Mouse (Mus musculus): Measurements from ENCODE around the gene Fosb. TPM values are rescaled to one million over a fixed set of nuclear protein-coding genes. Genes with fewer than 3 reads are reported as not detected.
"Not testable (repeated sequence)": the region's sequence is repeated elsewhere in the genome, so short reads cannot be mapped to it uniquely, and the experiment has no call there.

The Fosb gene
- total RNA-seq, 4 experiments from 2014 or later: 11.1 to 15.1 (median 13.8) TPM

- DNase-seq (ENCODE audit: low spot score in 2 of 2): peak; percentile 56 to 75
Observed at GRCm38 (mm10) chr7:19282385-19282784, 27.5 kb downstream of the Fosb start, which contains the start of gene Rtn2. Gene Rtn2, plus strand, starts transcription at chr7:19282624.

- not testable (repeated sequence) for DNase-seq (ENCODE audit: low spot score in 2 of 2)
Observed at GRCm38 (mm10) chr7:19281680-19282304, 28.1 kb downstream of the Fosb start.

GRCm38 (mm10) chr7:19279581-19280114 is 30.2 kb downstream of the Fosb start, which contains the start of gene Ppm1n:
Gene Ppm1n, minus strand, starts transcription at chr7:19280064.
- DNase-seq (ENCODE audit: low spot score in 2 of 2): no peak

GRCm38 (mm10) chr7:19279052-19279451 is 30.8 kb downstream of the Fosb start:
- no peak for DNase-seq (ENCODE audit: low spot score in 2 of 2)

GRCm38 (mm10) chr7:19276253-19276652 is 33.6 kb downstream of the Fosb start:
- no peak for DNase-seq (ENCODE audit: low spot score in 2 of 2)

- DNase-seq (ENCODE audit: low spot score in 2 of 2): no peak
Observed at GRCm38 (mm10) chr7:19272173-19272764, 37.6 kb downstream of the Fosb start.

GRCm38 (mm10) chr7:19271238-19272172 is 38.3 kb downstream of the Fosb start, which contains the start of gene Vasp:
Gene Vasp, minus strand, starts transcription at chr7:19271817.
- DNase-seq (ENCODE audit: low spot score in 2 of 2): peak; percentile 67 to 84

- DNase-seq (ENCODE audit: low spot score in 2 of 2): no peak
Observed at GRCm38 (mm10) chr7:19270509-19271237, 39.2 kb downstream of the Fosb start.

- DNase-seq (ENCODE audit: low spot score in 2 of 2): no peak
Observed at GRCm38 (mm10) chr7:19269721-19270441, 40.0 kb downstream of the Fosb start.

GRCm38 (mm10) chr7:19268993-19269681 is 40.7 kb downstream of the Fosb start:
- no peak for DNase-seq (ENCODE audit: low spot score in 2 of 2)

- no peak for DNase-seq (ENCODE audit: low spot score in 2 of 2)
Observed at GRCm38 (mm10) chr7:19267051-19267450, 42.8 kb downstream of the Fosb start.

GRCm38 (mm10) chr7:19265928-19266822 is 43.7 kb downstream of the Fosb start:
- DNase-seq (ENCODE audit: low spot score in 2 of 2): no peak

GRCm38 (mm10) chr7:19265147-19265546 is 44.7 kb downstream of the Fosb start:
- no peak for DNase-seq (ENCODE audit: low spot score in 2 of 2)

- DNase-seq (ENCODE audit: low spot score in 2 of 2): no peak
Observed at GRCm38 (mm10) chr7:19258336-19258735, 51.5 kb downstream of the Fosb start.

- peak in 1 of 2 experiments; percentile 63 for DNase-seq (ENCODE audit: low spot score in 2 of 2)
Observed at GRCm38 (mm10) chr7:19257390-19258022, 52.3 kb downstream of the Fosb start.

GRCm38 (mm10) chr7:19256567-19256966 is 53.3 kb downstream of the Fosb start:
- no peak for DNase-seq (ENCODE audit: low spot score in 2 of 2)

GRCm38 (mm10) chr7:19255395-19255794 is 54.5 kb downstream of the Fosb start:
- DNase-seq (ENCODE audit: low spot score in 2 of 2): no peak

- DNase-seq (ENCODE audit: low spot score in 2 of 2): no peak
Observed at GRCm38 (mm10) chr7:19253437-19253836, 56.4 kb downstream of the Fosb start.

All from left cerebral cortex, adult 8-10 months (tissue).